Mouse (Mus musculus): ENCODE results near the gene Fut7. TPM values are rescaled to one million over a fixed set of nuclear protein-coding genes. Genes with fewer than 3 reads are reported as not detected.
A peak's percentile ranks its signal among the peaks of the same experiment; 100 is the strongest.
"Not testable (repeated sequence)": the region's sequence is repeated elsewhere in the genome, so short reads cannot be mapped to it uniquely, and the experiment has no call there.

Fut7 gene
- polyA plus RNA-seq, 1 experiment from 2014 or later = not detected

GRCm38 (mm10) chr2:25400764-25401163, 22.3 kb upstream of the Fut7 start:
- Histone ChIP-seq H3K9me3 (replicated peaks) (no peaks in the 10 kb centered on the region), H3K36me3 (0 out of 2 replicates have a peak, but pooled peaks cover 4% of the 10 kb centered on the region), H3K27me3 (ENCODE audit: low read depth, poor library complexity, severe bottlenecking) (peaks cover 85% of the 10 kb centered on the region), H3K4me1 (peaks cover 43% of the 10 kb centered on the region), H3K27ac (replicated peaks) (no peak overlapping the region), H3K4me3 (peak overlapping the region; percentile 38)
- 3% methylated on average over 17 of the region's 17 CpGs for WGBS
- peak; percentile 37 for DNase-seq (ENCODE audit: low spot score)

- Histone ChIP-seq H3K4me3 (peak overlapping the region; percentile 83), H3K27me3 (ENCODE audit: low read depth, poor library complexity, severe bottlenecking) (peaks cover 68% of the 10 kb centered on the region), H3K27ac (replicated peaks) (peak overlapping the region; percentile 88), H3K4me1 (peaks cover 40% of the 10 kb centered on the region), H3K36me3 (peaks cover 10% of the 10 kb centered on the region; the same call in 1 of the 2 replicates), H3K9me3 (replicated peaks) (no peaks in the 10 kb centered on the region)
- 1% methylated on average over 13 of the region's 13 CpGs for WGBS
- DNase-seq (ENCODE audit: low spot score) = peak; percentile 81
Measured at GRCm38 (mm10) chr2:25402377-25402971, 20.6 kb upstream of the Fut7 start.

GRCm38 (mm10) chr2:25402972-25403601, 20.0 kb upstream of the Fut7 start:
- H3K27ac ChIP-seq (replicated peaks) = peak overlapping the region; percentile 88
- DNase-seq (ENCODE audit: low spot score) = peak; percentile 74
- peaks cover 62% of the 10 kb centered on the region for H3K27me3 ChIP-seq (ENCODE audit: low read depth, poor library complexity, severe bottlenecking)
- no peaks in the 10 kb centered on the region for H3K9me3 ChIP-seq (replicated peaks)
- peak overlapping the region; percentile 83 for H3K4me3 ChIP-seq
- under 1% methylated on average over 54 of the region's 54 CpGs for WGBS
- peaks cover 42% of the 10 kb centered on the region for H3K4me1 ChIP-seq
- H3K36me3 ChIP-seq = peaks cover 17% of the 10 kb centered on the region

GRCm38 (mm10) chr2:25403994-25404393, 19.1 kb upstream of the Fut7 start:
- Histone ChIP-seq H3K4me1 (peaks cover 42% of the 10 kb centered on the region), H3K27me3 (ENCODE audit: low read depth, poor library complexity, severe bottlenecking) (peaks cover 53% of the 10 kb centered on the region), H3K9me3 (replicated peaks) (no peaks in the 10 kb centered on the region), H3K4me3 (peak overlapping the region; percentile 83), H3K27ac (replicated peaks) (peak overlapping the region; percentile 88; the same call in 1 of the 2 replicates), H3K36me3 (peaks cover 25% of the 10 kb centered on the region)
- 86% methylated on average over 4 of the region's 4 CpGs for WGBS
- no peak for DNase-seq (ENCODE audit: low spot score)

- peaks cover 16% of the 10 kb centered on the region for H3K4me1 ChIP-seq
- H3K27me3 ChIP-seq (ENCODE audit: low read depth, poor library complexity, severe bottlenecking) = peaks cover 9% of the 10 kb centered on the region; the same call in 1 of the 2 replicates
- H3K27ac ChIP-seq (replicated peaks) = no peak overlapping the region
- H3K36me3 ChIP-seq = peaks cover 33% of the 10 kb centered on the region
- WGBS = 85% methylated on average over 10 of the region's 10 CpGs
- H3K4me3 ChIP-seq = no peak overlapping the region
- no peak for DNase-seq (ENCODE audit: low spot score)
- no peaks in the 10 kb centered on the region for H3K9me3 ChIP-seq (replicated peaks)
Measured at GRCm38 (mm10) chr2:25408908-25409307, 14.2 kb upstream of the Fut7 start.

GRCm38 (mm10) chr2:25413436-25413835, 9.6 kb upstream of the Fut7 start:
- H3K4me3 ChIP-seq; H3K4me1 ChIP-seq; H3K27ac ChIP-seq (replicated peaks); DNase-seq (ENCODE audit: low spot score); H3K9me3 ChIP-seq (replicated peaks); H3K27me3 ChIP-seq (ENCODE audit: low read depth, poor library complexity, severe bottlenecking): not testable (repeated sequence)
- H3K36me3 ChIP-seq = peaks cover 14% of the 10 kb centered on the region

- DNase-seq (ENCODE audit: low spot score) = no peak
- no peak overlapping the region for H3K27ac ChIP-seq (replicated peaks)
- peaks cover 8% of the 10 kb centered on the region; the same call in 1 of the 2 replicates for H3K4me1 ChIP-seq
- H3K4me3 ChIP-seq = no peak overlapping the region
- 0 out of 2 replicates have a peak, but pooled peaks cover under 1% of the 10 kb centered on the region for H3K27me3 ChIP-seq (ENCODE audit: low read depth, poor library complexity, severe bottlenecking)
- H3K9me3 ChIP-seq (replicated peaks) = no peaks in the 10 kb centered on the region
- no peaks in the 10 kb centered on the region for H3K36me3 ChIP-seq
- WGBS = 26% methylated on average over 3 of the region's 3 CpGs
Measured at GRCm38 (mm10) chr2:25417426-25417825, 5.6 kb upstream of the Fut7 start.

GRCm38 (mm10) chr2:25421896-25422295, 1.2 kb upstream of the Fut7 start:
- peaks cover 43% of the 10 kb centered on the region for H3K27me3 ChIP-seq (ENCODE audit: low read depth, poor library complexity, severe bottlenecking)
- H3K27ac ChIP-seq (replicated peaks) = no peak overlapping the region
- H3K4me1 ChIP-seq = peaks cover 3% of the 10 kb centered on the region; the same call in 1 of the 2 replicates
- H3K36me3 ChIP-seq = no peaks in the 10 kb centered on the region
- H3K9me3 ChIP-seq (replicated peaks) = no peaks in the 10 kb centered on the region
- no peak overlapping the region for H3K4me3 ChIP-seq
- peak; percentile 60 for DNase-seq (ENCODE audit: low spot score)
- 23% methylated on average over 3 of the region's 3 CpGs for WGBS

GRCm38 (mm10) chr2:25423626-25424025, 559 bp downstream of the Fut7 start:
- Histone ChIP-seq H3K4me3 (no peak overlapping the region), H3K27ac (replicated peaks) (no peak overlapping the region), H3K36me3 (no peaks in the 10 kb centered on the region), H3K4me1 (peaks cover 5% of the 10 kb centered on the region; the same call in 1 of the 2 replicates), H3K9me3 (replicated peaks) (no peaks in the 10 kb centered on the region), H3K27me3 (ENCODE audit: low read depth, poor library complexity, severe bottlenecking) (peaks cover 43% of the 10 kb centered on the region)
- WGBS = 70% methylated on average over 1 of the region's 1 CpGs
- DNase-seq (ENCODE audit: low spot score) = no peak

- no peak overlapping the region for H3K27ac ChIP-seq (replicated peaks)
- peaks cover 23% of the 10 kb centered on the region for H3K4me1 ChIP-seq
- H3K9me3 ChIP-seq (replicated peaks) = no peaks in the 10 kb centered on the region
- no peak overlapping the region for H3K4me3 ChIP-seq
- no peak for DNase-seq (ENCODE audit: low spot score)
- WGBS = 52% methylated on average over 27 of the region's 27 CpGs
- H3K27me3 ChIP-seq (ENCODE audit: low read depth, poor library complexity, severe bottlenecking) = peaks cover 60% of the 10 kb centered on the region
- no peaks in the 10 kb centered on the region for H3K36me3 ChIP-seq
Measured at GRCm38 (mm10) chr2:25425481-25425880, 2.4 kb downstream of the Fut7 start.

- WGBS = 36% methylated on average over 5 of the region's 5 CpGs
Measured at GRCm38 (mm10) chr2:25426721-25427191, 3.7 kb downstream of the Fut7 start.

GRCm38 (mm10) chr2:25427256-25427655, 4.2 kb downstream of the Fut7 start:
- Histone ChIP-seq H3K27me3 (ENCODE audit: low read depth, poor library complexity, severe bottlenecking) (peaks cover 65% of the 10 kb centered on the region), H3K4me3 (no peak overlapping the region), H3K9me3 (replicated peaks) (no peaks in the 10 kb centered on the region), H3K4me1 (peaks cover 41% of the 10 kb centered on the region), H3K27ac (replicated peaks) (no peak overlapping the region), H3K36me3 (no peaks in the 10 kb centered on the region)
- no peak for DNase-seq (ENCODE audit: low spot score)
- 88% methylated on average over 5 of the region's 5 CpGs for WGBS

More at GRCm38 (mm10) chr2:25426721-25427191, 3.7 kb downstream of the Fut7 start:
- H3K4me1 ChIP-seq = peaks cover 36% of the 10 kb centered on the region
- DNase-seq (ENCODE audit: low spot score) = peak; percentile 81
- H3K27me3 ChIP-seq (ENCODE audit: low read depth, poor library complexity, severe bottlenecking) = peaks cover 65% of the 10 kb centered on the region
- no peak overlapping the region for H3K27ac ChIP-seq (replicated peaks)
- H3K4me3 ChIP-seq = no peak overlapping the region
- no peaks in the 10 kb centered on the region for H3K36me3 ChIP-seq
- no peaks in the 10 kb centered on the region for H3K9me3 ChIP-seq (replicated peaks)
